Mouse (Mus musculus) CH12.LX (cell line): ENCODE measurements around the gene Slc3a1.

Source experiments
- BHLHE40 ChIP-seq: IDR thresholded peaks from 2 replicates; pipeline ENCODE4 v1.6.1; 2011; ENCODE audit warnings: mild to moderate bottlenecking, low read depth, low read length, improper control_type of control experiment
- E2F4 ChIP-seq: IDR thresholded peaks from 2 replicates; pipeline ENCODE4 v1.6.1; 2011; ENCODE audit warnings: low read depth, low read length, improper control_type of control experiment; ENCODE audit not compliant: insufficient replicate concordance
- EP300 ChIP-seq: IDR thresholded peaks from 2 replicates; pipeline ENCODE4 v1.6.1; 2011; ENCODE audit warnings: low read length, improper control_type of control experiment
- POLR2A ChIP-seq: IDR thresholded peaks from 2 replicates; pipeline ENCODE4 v1.6.1; 2011; ENCODE audit warnings: low read depth, mild to moderate bottlenecking, improper control_type of control experiment, low read length

GRCm38 (mm10) chr17:84987834-84988410, 40.3 kb upstream of the Slc3a1 start:
- TF ChIP-seq POLR2A = no peak
- TF ChIP-seq E2F4 = no peak
- TF ChIP-seq EP300 = no peak
- no peak for TF ChIP-seq BHLHE40
